Mouse (Mus musculus): Measurements from ENCODE around the gene Il7r. TPM values are rescaled to one million over a fixed set of nuclear protein-coding genes. Genes with fewer than 3 reads are reported as not detected.

Gene Il7r
- polyA plus RNA-seq, 1 experiment from 2014 or later, result 0.50 TPM

Other genes with a start within 250 kb of the Il7r start
- gene Ugt3a2, start 194.6 kb downstream of the Il7r start, polyA plus RNA-seq (2015; fragmentation: Nextera tagmentation; extraction: Ambion mirVana), result 0.09 TPM in 1 of 2 replicates, not detected in the other
- gene Capsl, start 94.1 kb downstream of the Il7r start, polyA plus RNA-seq (2015; fragmentation: Nextera tagmentation; extraction: Ambion mirVana), result 14.7 and 19.1 TPM in 2 replicates
- 2.5 and 3.0 TPM in 2 replicates for gene Spef2, start 218.7 kb upstream of the Il7r start, polyA plus RNA-seq (2015; fragmentation: Nextera tagmentation; extraction: Ambion mirVana)